Mouse (Mus musculus) cortical plate, adult 2 months (tissue): ENCODE measurements around the gene Scn8a.

Experiments used
- CTCF ChIP-seq: fragments of 200-500 bp; IDR thresholded peaks from 2 replicates; pipeline ENCODE4 v1.5.1; 2011; ENCODE audit warnings: mild to moderate bottlenecking, control low read depth, low read length; ENCODE audit not compliant: insufficient read depth; ENCODE audit errors: extremely low read depth
- POLR2A ChIP-seq: fragments of 200-500 bp; IDR thresholded peaks from 2 replicates; pipeline ENCODE4 v1.6.1; 2011; ENCODE audit warnings: mild to moderate bottlenecking, low read length, control low read depth; ENCODE audit not compliant: insufficient read depth; ENCODE audit errors: extremely low read depth

DNA sequence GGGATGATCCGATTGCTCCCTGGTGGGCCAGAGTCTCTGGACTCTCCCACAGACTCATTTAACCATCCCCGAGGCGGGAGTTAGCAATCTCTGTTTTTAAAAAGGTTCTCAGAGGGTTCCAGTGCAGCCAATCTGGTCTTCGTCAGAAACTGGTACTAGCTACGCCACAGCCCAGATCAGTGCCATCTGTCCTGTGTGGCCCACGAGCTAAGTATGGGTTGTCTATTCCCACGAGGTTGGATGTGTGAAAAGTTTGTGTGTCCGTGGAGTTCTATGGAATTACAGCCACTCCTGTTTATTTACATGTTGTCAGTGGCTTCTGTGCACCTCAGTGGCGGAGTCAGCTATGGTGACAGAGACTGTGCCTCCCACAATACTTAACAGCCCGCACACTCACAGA is 81.8 kb downstream of the Scn8a start:
- no peak for TF ChIP-seq CTCF
- no peak for TF ChIP-seq POLR2A
